Mouse (Mus musculus) myocyte (in vitro differentiated cells): ENCODE results near the gene Retnlg. TPM values are rescaled to one million over a fixed set of nuclear protein-coding genes. Genes with fewer than 3 reads are reported as not detected.

Experiments used
- H3K27me3 ChIP-seq: one replicate; pipeline ENCODE4 v1.6.1; 2011; ENCODE audit not compliant: control insufficient read depth, insufficient read depth, insufficient read length
- H3K36me3 ChIP-seq: one replicate; pipeline ENCODE4 v1.6.1; 2011; ENCODE audit not compliant: control insufficient read depth, insufficient read depth
- H3K4me2 ChIP-seq: one replicate; pipeline ENCODE4 v1.6.1; 2011; ENCODE audit warnings: low read depth, control low read depth
- H3K4me3 ChIP-seq: one replicate; pipeline ENCODE4 v1.5.1; 2011; ENCODE audit warnings: mild to moderate bottlenecking, control low read depth, moderate library complexity
- H3K79me2 ChIP-seq: one replicate; pipeline ENCODE4 v1.6.1; 2011; ENCODE audit not compliant: control insufficient read depth, insufficient read depth
- H3ac ChIP-seq: one replicate; pipeline ENCODE4 v1.6.1; 2011; ENCODE audit not compliant: control insufficient read depth, insufficient read length
- CEBPB ChIP-seq: IDR thresholded peaks from 2 replicates; pipeline ENCODE4 v1.6.1; 2011; ENCODE audit warnings: mild to moderate bottlenecking, moderate library complexity; ENCODE audit not compliant: poor library complexity, insufficient read depth, severe bottlenecking
- E2F4 ChIP-seq: IDR thresholded peaks from one replicate; pipeline ENCODE4 v1.6.1; 2011; ENCODE audit warnings: mild to moderate bottlenecking, control low read depth, moderate library complexity; ENCODE audit not compliant: insufficient read depth
- MAX ChIP-seq: IDR thresholded peaks from one replicate; pipeline ENCODE4 v1.6.1; 2011; ENCODE audit warnings: low read depth, mild to moderate bottlenecking, control low read depth
- MYOD1 ChIP-seq, 3 experiments: IDR thresholded peaks; one replicate each; pipeline ENCODE4 v1.6.1; 2011; ENCODE audit warnings: control low read depth in 2 of 3, low read depth in 2 of 3, mild to moderate bottlenecking in 2 of 3, moderate library complexity in 1 of 3; ENCODE audit not compliant: insufficient read length in 2 of 3, control insufficient read depth in 1 of 3
- MYOG ChIP-seq, 3 experiments: IDR thresholded peaks; one replicate each; pipeline ENCODE4 v1.6.1; 2011; ENCODE audit warnings: control low read depth in 2 of 3, low read depth in 2 of 3, mild to moderate bottlenecking in 2 of 3; ENCODE audit not compliant: insufficient read length in 2 of 3, control insufficient read depth in 1 of 3, insufficient read depth in 1 of 3
- POLR2A ChIP-seq: IDR thresholded peaks from one replicate; pipeline ENCODE4 v1.6.1; 2011; ENCODE audit warnings: low read depth, mild to moderate bottlenecking, control low read depth, moderate library complexity; ENCODE audit not compliant: insufficient read length
- POLR2AphosphoS2 ChIP-seq: IDR thresholded peaks from one replicate; pipeline ENCODE4 v1.6.1; 2011; ENCODE audit warnings: low read depth, control low read depth; ENCODE audit not compliant: insufficient read length
- REST ChIP-seq: IDR thresholded peaks from one replicate; pipeline ENCODE4 v1.6.1; 2011; ENCODE audit warnings: mild to moderate bottlenecking, control low read depth, moderate library complexity; ENCODE audit not compliant: insufficient read depth, insufficient read length
- SRF ChIP-seq: IDR thresholded peaks from one replicate; pipeline ENCODE4 v1.6.1; 2011; ENCODE audit warnings: low read depth; ENCODE audit not compliant: control insufficient read depth, insufficient read length
- TCF12 ChIP-seq: IDR thresholded peaks from one replicate; pipeline ENCODE4 v1.6.1; 2011; ENCODE audit warnings: mild to moderate bottlenecking, control low read depth; ENCODE audit not compliant: poor library complexity, insufficient read depth, severe bottlenecking
- TCF3 ChIP-seq: IDR thresholded peaks from one replicate; pipeline ENCODE4 v1.6.1; 2011; ENCODE audit warnings: low read depth, control low read depth; ENCODE audit not compliant: insufficient read length
- USF1 ChIP-seq: IDR thresholded peaks from one replicate; pipeline ENCODE4 v1.6.1; 2011; ENCODE audit warnings: low read depth, mild to moderate bottlenecking, control low read depth, moderate library complexity
- polyA plus RNA-seq: library from polyadenylated mRNA; unstranded; fragments of >200 nt; fragmentation: generic; extraction: Trizol; gene quantifications from one replicate; pipeline ENCODE4 v1.2.1, GENCODE M21; 2012; ENCODE audit warnings: missing spikeins

Retnlg gene
- polyA plus RNA-seq, 1 experiment, result not detected

DNA sequence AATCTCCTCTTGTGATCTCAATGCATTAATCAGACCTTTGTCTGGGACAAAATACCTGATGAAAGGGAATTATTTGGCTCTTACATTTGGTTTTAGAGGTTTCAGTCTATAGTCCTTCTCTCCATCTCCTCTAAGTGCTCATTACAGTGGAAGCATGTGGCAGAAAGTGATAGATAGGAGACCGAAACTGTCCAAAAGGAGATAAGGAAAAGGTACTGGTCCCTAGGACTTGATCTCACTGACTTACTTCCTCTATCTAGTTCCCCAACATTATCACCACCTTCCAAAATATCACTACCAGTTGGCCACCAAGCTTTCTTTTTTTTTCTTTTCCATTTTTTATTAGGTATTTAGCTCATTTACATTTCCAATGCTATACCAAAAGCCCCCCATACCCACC lies 38.8 kb downstream of the Retnlg start:
- Histone ChIP-seq H3K79me2 (no peaks in the 10 kb centered on the region), H3K36me3 (no peaks in the 10 kb centered on the region), H3K4me3 (no peak overlapping the region), H3K4me2 (no peak overlapping the region), H3ac (no peak overlapping the region), H3K27me3 (no peaks in the 10 kb centered on the region)
- TF ChIP-seq MYOG (IDR thresholded peaks at IDR 0.05; ENCODE audit: control insufficient read depth in 1 of 3, insufficient read depth in 1 of 3, insufficient read length in 2 of 3, low read depth in 2 of 3), result no peak
- no peak for TF ChIP-seq SRF
- TF ChIP-seq CEBPB, result no peak
- TF ChIP-seq TCF3, result no peak
- no peak for TF ChIP-seq E2F4
- TF ChIP-seq USF1, result no peak
- TF ChIP-seq MYOD1 (IDR thresholded peaks at IDR 0.05; ENCODE audit: control insufficient read depth in 1 of 3, insufficient read length in 2 of 3, low read depth in 2 of 3), result no peak

DNA sequence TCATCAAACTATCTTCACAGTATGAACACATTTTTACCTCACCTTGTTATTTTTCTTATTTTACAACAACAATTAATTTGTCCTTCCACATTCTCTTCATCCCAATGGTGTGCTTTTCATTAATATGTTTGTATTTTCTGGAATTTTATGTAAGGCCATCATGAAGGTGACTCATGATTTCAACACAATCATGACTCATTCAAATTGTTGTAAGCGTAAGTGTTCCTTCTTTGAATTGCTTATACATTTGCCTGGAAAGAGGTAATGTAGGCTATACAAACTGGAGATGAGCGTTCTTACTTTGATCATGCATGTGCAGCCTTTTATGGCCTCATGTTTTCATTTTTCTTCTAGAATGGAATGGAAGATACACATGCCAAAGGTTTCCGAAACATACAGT lies 40.8 kb downstream of the Retnlg start:
- Histone ChIP-seq H3K4me3 (no peak overlapping the region), H3K4me2 (no peak overlapping the region), H3K27me3 (no peaks in the 10 kb centered on the region), H3ac (no peak overlapping the region), H3K79me2 (no peaks in the 10 kb centered on the region), H3K36me3 (no peaks in the 10 kb centered on the region)
- TF ChIP-seq CEBPB (0 out of 2 replicates have a peak, but pooled peaks have one; percentile 10), USF1 (no peak), SRF (no peak)

DNA sequence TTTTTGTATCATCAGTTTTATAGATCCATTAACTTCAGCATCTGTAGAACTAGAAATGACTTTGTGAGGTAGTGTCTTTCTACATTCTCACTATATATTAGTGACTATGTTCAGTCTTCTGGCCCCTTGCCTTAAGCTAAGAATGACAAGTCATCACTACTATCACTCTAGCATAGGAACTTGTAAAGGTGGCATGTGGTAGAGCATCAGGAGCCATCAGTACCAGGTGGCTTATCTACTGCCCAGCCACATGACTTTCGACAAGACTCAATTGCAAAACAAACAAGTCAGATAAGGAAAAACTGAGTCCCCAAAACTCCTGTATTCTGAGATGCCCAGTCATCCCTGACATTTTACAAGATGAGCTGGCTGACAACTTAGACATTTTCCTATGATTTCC lies 51.3 kb downstream of the Retnlg start:
- TF ChIP-seq E2F4, result no peak
- no peak for TF ChIP-seq USF1
- TF ChIP-seq POLR2AphosphoS2, result no peak
- TF ChIP-seq MYOD1 (IDR thresholded peaks at IDR 0.05; ENCODE audit: control insufficient read depth in 1 of 3, insufficient read length in 2 of 3, low read depth in 2 of 3), result no peak
- no peak for TF ChIP-seq MAX
- no peak for TF ChIP-seq MYOG (IDR thresholded peaks at IDR 0.05; ENCODE audit: control insufficient read depth in 1 of 3, insufficient read depth in 1 of 3, insufficient read length in 2 of 3, low read depth in 2 of 3)
- no peak for TF ChIP-seq POLR2A
- TF ChIP-seq CEBPB, result no peak
- TF ChIP-seq TCF12, result no peak
- TF ChIP-seq REST, result no peak
- TF ChIP-seq TCF3, result no peak
- no peak for TF ChIP-seq SRF
- peaks cover 28% of the 10 kb centered on the region for H3K36me3 ChIP-seq
- H3K27me3 ChIP-seq, result no peaks in the 10 kb centered on the region
- no peak overlapping the region for H3K4me3 ChIP-seq
- no peak overlapping the region for H3ac ChIP-seq
- no peak overlapping the region for H3K4me2 ChIP-seq
- no peaks in the 10 kb centered on the region for H3K79me2 ChIP-seq

Other genes starting within 250 kb of the Retnlg start
- gene Trat1, start 100.6 kb upstream of the Retnlg start, polyA plus RNA-seq, result not detected
- not detected for gene Retnlb, start 55.8 kb upstream of the Retnlg start, polyA plus RNA-seq
- gene Retnla, start 30.1 kb upstream of the Retnlg start, polyA plus RNA-seq, result not detected
- gene Dzip3, start 121.5 kb downstream of the Retnlg start, polyA plus RNA-seq, result 2.8 TPM
- 4.6 TPM for gene Cip2a, start 121.6 kb downstream of the Retnlg start, polyA plus RNA-seq
- gene Myh15, start 184.9 kb downstream of the Retnlg start, polyA plus RNA-seq, result not detected